Mouse (Mus musculus): ENCODE measurements around the gene Nuak2. TPM values are rescaled to one million over a fixed set of nuclear protein-coding genes. Genes with fewer than 3 reads are reported as not detected.

Nuak2 gene
- polyA plus RNA-seq, 1 experiment from 2014 or later, result 3.6 TPM

GRCm38 (mm10) chr1:132281523-132282176 is 34.3 kb upstream of the Nuak2 start:
- H3K9me3 ChIP-seq (replicated peaks; ENCODE audit: control insufficient read depth, low read length), result no peaks in the 10 kb centered on the region
- H3K4me3 ChIP-seq (ENCODE audit: low read depth, low read length), result no peak overlapping the region
- H3K4me1 ChIP-seq (ENCODE audit: control insufficient read depth, low read depth, low read length), result no peaks in the 10 kb centered on the region
- H3K36me3 ChIP-seq (ENCODE audit: control insufficient read depth, insufficient read depth), result no peaks in the 10 kb centered on the region
- H3K27ac ChIP-seq (ENCODE audit: low read length), result no peak overlapping the region
- no peaks in the 10 kb centered on the region for H3K27me3 ChIP-seq (ENCODE audit: control insufficient read depth, insufficient read depth, low read depth, low read length)
- H3K9ac ChIP-seq (ENCODE audit: low read depth, low read length), result no peak overlapping the region
- WGBS (ENCODE audit: insufficient replicate concordance), result 42% methylated on average over 8 of the region's 8 CpGs
- ATAC-seq (ENCODE audit: low read depth), result no peak
- H3K4me2 ChIP-seq (ENCODE audit: low read depth, low read length), result no peak overlapping the region

DNA sequence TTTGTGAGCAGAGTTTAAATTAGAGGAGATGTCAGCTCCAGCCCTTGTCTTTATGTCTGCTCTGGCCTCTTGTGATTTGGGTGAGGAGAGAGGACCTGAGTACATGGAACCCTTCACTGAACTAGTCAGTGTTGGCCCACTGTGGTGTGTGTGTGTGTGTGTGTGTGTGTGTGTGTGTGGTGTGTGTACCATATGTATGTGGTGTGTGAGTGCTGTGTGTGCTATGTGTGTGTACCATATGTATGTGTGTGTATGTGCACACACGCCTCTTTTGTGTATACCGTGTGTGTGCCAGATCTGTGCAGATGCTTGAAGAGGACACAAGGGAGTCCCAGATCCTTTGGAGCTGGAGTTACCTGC is 33.8 kb upstream of the Nuak2 start:
- Histone ChIP-seq H3K9ac (ENCODE audit: low read depth, low read length) (no peak overlapping the region), H3K4me2 (ENCODE audit: low read depth, low read length) (no peak overlapping the region), H3K9me3 (replicated peaks; ENCODE audit: control insufficient read depth, low read length) (no peaks in the 10 kb centered on the region), H3K27ac (ENCODE audit: low read length) (no peak overlapping the region), H3K36me3 (ENCODE audit: control insufficient read depth, insufficient read depth) (no peaks in the 10 kb centered on the region), H3K4me1 (ENCODE audit: control insufficient read depth, low read depth, low read length) (no peaks in the 10 kb centered on the region), H3K27me3 (ENCODE audit: control insufficient read depth, insufficient read depth, low read depth, low read length) (no peaks in the 10 kb centered on the region), H3K4me3 (ENCODE audit: low read depth, low read length) (no peak overlapping the region)
- no peak for ATAC-seq (ENCODE audit: low read depth)
- whole genome bisulfite sequencing (ENCODE audit: insufficient replicate concordance), result 65% methylated on average over 2 of the region's 2 CpGs

- WGBS (ENCODE audit: insufficient replicate concordance), result 76% methylated on average over 13 of the region's 13 CpGs
- Histone ChIP-seq H3K9ac (ENCODE audit: low read depth, low read length) (no peak overlapping the region), H3K27ac (ENCODE audit: low read length) (no peak overlapping the region), H3K36me3 (ENCODE audit: control insufficient read depth, insufficient read depth) (no peaks in the 10 kb centered on the region), H3K4me1 (ENCODE audit: control insufficient read depth, low read depth, low read length) (no peaks in the 10 kb centered on the region), H3K9me3 (replicated peaks; ENCODE audit: control insufficient read depth, low read length) (no peaks in the 10 kb centered on the region), H3K27me3 (ENCODE audit: control insufficient read depth, insufficient read depth, low read depth, low read length) (no peaks in the 10 kb centered on the region), H3K4me2 (ENCODE audit: low read depth, low read length) (no peak overlapping the region), H3K4me3 (ENCODE audit: low read depth, low read length) (no peak overlapping the region)
- ATAC-seq (ENCODE audit: low read depth), result no peak
Measured at GRCm38 (mm10) chr1:132283018-132283417, 32.9 kb upstream of the Nuak2 start.

GRCm38 (mm10) chr1:132286735-132287134 is 29.2 kb upstream of the Nuak2 start:
- Histone ChIP-seq H3K27me3 (ENCODE audit: control insufficient read depth, insufficient read depth, low read depth, low read length) (no peaks in the 10 kb centered on the region), H3K9ac (ENCODE audit: low read depth, low read length) (no peak overlapping the region), H3K4me3 (ENCODE audit: low read depth, low read length) (no peak overlapping the region), H3K27ac (ENCODE audit: low read length) (no peak overlapping the region), H3K36me3 (ENCODE audit: control insufficient read depth, insufficient read depth) (no peaks in the 10 kb centered on the region), H3K4me1 (ENCODE audit: control insufficient read depth, low read depth, low read length) (no peaks in the 10 kb centered on the region), H3K9me3 (replicated peaks; ENCODE audit: control insufficient read depth, low read length) (no peaks in the 10 kb centered on the region), H3K4me2 (ENCODE audit: low read depth, low read length) (no peak overlapping the region)
- ATAC-seq (ENCODE audit: low read depth), result no peak
- WGBS (ENCODE audit: insufficient replicate concordance), result 54% methylated on average over 1 of the region's 1 CpGs

DNA sequence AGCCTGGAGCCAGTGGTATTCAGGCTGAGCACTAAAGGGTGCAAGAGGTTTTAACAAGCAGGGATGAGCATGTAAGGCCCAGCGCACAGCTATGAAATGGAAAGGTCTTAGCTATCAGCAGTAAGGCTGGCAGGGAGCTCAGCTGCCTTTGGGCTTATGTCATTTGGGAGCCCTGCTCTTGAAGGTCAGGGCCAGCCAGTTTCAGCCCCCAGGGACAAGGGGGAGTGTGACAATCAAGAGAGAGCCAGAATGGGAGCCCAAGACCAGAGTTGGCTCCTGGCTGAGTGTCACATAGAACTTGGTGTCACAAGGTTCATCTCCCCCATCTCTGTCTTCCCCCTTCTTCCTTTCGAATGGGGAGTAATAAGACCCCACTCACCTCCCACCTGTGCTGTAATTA is 28.5 kb upstream of the Nuak2 start:
- Histone ChIP-seq H3K27me3 (ENCODE audit: control insufficient read depth, insufficient read depth, low read depth, low read length) (no peaks in the 10 kb centered on the region), H3K9ac (ENCODE audit: low read depth, low read length) (no peak overlapping the region), H3K27ac (ENCODE audit: low read length) (no peak overlapping the region), H3K36me3 (ENCODE audit: control insufficient read depth, insufficient read depth) (no peaks in the 10 kb centered on the region), H3K9me3 (replicated peaks; ENCODE audit: control insufficient read depth, low read length) (no peaks in the 10 kb centered on the region), H3K4me3 (ENCODE audit: low read depth, low read length) (no peak overlapping the region), H3K4me1 (ENCODE audit: control insufficient read depth, low read depth, low read length) (no peaks in the 10 kb centered on the region; the same call in 1 of the 2 replicates), H3K4me2 (ENCODE audit: low read depth, low read length) (no peak overlapping the region)
- WGBS (ENCODE audit: insufficient replicate concordance), result 60% methylated on average over 2 of the region's 2 CpGs
- ATAC-seq (ENCODE audit: low read depth), result no peak

DNA sequence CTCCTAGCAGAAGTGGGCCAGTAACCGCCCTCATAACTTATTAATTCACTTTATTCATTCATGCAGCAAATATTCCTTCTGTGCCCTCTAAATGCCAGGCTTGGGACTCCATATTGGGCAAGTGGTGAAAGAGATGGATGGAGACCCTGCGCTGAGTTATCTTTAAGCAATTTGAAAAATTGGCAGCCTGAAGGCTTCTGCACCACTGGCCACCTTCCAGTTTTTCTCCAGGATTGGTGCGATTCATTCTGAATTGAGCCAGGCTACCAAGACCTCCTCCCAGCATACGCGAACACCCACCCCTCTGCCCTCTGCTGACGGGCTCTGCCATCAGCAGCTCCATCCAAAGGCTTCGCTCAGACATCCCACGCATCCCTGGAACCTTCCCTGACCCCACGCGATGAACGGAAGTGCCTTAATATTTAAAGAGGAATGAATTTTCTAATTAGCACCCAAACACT is 27.9 kb upstream of the Nuak2 start:
- Histone ChIP-seq H3K4me2 (ENCODE audit: low read depth, low read length) (no peak overlapping the region), H3K4me3 (ENCODE audit: low read depth, low read length) (no peak overlapping the region), H3K9ac (ENCODE audit: low read depth, low read length) (no peak overlapping the region), H3K27me3 (ENCODE audit: control insufficient read depth, insufficient read depth, low read depth, low read length) (no peaks in the 10 kb centered on the region), H3K27ac (ENCODE audit: low read length) (no peak overlapping the region), H3K36me3 (ENCODE audit: control insufficient read depth, insufficient read depth) (no peaks in the 10 kb centered on the region), H3K9me3 (replicated peaks; ENCODE audit: control insufficient read depth, low read length) (no peaks in the 10 kb centered on the region), H3K4me1 (ENCODE audit: control insufficient read depth, low read depth, low read length) (no peaks in the 10 kb centered on the region; the same call in 1 of the 2 replicates)
- 37% methylated on average over 11 of the region's 11 CpGs for WGBS (ENCODE audit: insufficient replicate concordance)
- ATAC-seq (ENCODE audit: low read depth), result no peak

DNA sequence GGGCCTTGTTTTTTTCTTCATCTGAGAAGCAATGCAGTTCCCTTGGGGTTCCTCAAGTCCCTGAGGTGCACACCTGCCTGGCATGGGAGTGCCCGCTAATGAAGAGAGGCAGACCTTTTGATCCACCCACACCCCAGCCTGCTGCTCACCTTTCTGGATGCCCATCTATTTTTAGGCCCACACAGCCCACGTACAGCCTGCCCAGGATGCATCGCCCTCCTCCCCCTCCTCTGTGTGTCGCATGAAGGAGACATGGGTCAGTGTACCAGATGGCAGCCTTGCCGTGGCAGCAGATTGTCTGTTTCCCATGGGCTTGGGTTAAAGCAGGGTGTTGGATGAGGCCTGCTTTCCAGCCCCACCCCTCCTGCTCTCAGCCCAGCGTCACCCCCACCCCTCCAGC is 26.0 kb upstream of the Nuak2 start:
- Histone ChIP-seq H3K27ac (ENCODE audit: low read length) (no peak overlapping the region), H3K27me3 (ENCODE audit: control insufficient read depth, insufficient read depth, low read depth, low read length) (no peaks in the 10 kb centered on the region), H3K36me3 (ENCODE audit: control insufficient read depth, insufficient read depth) (no peaks in the 10 kb centered on the region), H3K4me2 (ENCODE audit: low read depth, low read length) (no peak overlapping the region), H3K9me3 (replicated peaks; ENCODE audit: control insufficient read depth, low read length) (no peaks in the 10 kb centered on the region), H3K9ac (ENCODE audit: low read depth, low read length) (no peak overlapping the region), H3K4me3 (ENCODE audit: low read depth, low read length) (no peak overlapping the region), H3K4me1 (ENCODE audit: control insufficient read depth, low read depth, low read length) (no peaks in the 10 kb centered on the region; the same call in 1 of the 2 replicates)
- ATAC-seq (ENCODE audit: low read depth), result no peak
- WGBS (ENCODE audit: insufficient replicate concordance), result 66% methylated on average over 6 of the region's 6 CpGs

- Histone ChIP-seq H3K27me3 (ENCODE audit: control insufficient read depth, insufficient read depth, low read depth, low read length) (no peaks in the 10 kb centered on the region; the same call in 1 of the 2 replicates), H3K9ac (ENCODE audit: low read depth, low read length) (no peak overlapping the region), H3K27ac (ENCODE audit: low read length) (no peak overlapping the region), H3K9me3 (replicated peaks; ENCODE audit: control insufficient read depth, low read length) (no peaks in the 10 kb centered on the region), H3K4me2 (ENCODE audit: low read depth, low read length) (no peak overlapping the region), H3K4me3 (ENCODE audit: low read depth, low read length) (no peak overlapping the region), H3K36me3 (ENCODE audit: control insufficient read depth, insufficient read depth) (no peaks in the 10 kb centered on the region), H3K4me1 (ENCODE audit: control insufficient read depth, low read depth, low read length) (no peaks in the 10 kb centered on the region; the same call in 1 of the 2 replicates)
- no peak for ATAC-seq (ENCODE audit: low read depth)
- 49% methylated on average over 11 of the region's 11 CpGs for WGBS (ENCODE audit: insufficient replicate concordance)
Measured at GRCm38 (mm10) chr1:132290921-132291675, 24.8 kb upstream of the Nuak2 start.

DNA sequence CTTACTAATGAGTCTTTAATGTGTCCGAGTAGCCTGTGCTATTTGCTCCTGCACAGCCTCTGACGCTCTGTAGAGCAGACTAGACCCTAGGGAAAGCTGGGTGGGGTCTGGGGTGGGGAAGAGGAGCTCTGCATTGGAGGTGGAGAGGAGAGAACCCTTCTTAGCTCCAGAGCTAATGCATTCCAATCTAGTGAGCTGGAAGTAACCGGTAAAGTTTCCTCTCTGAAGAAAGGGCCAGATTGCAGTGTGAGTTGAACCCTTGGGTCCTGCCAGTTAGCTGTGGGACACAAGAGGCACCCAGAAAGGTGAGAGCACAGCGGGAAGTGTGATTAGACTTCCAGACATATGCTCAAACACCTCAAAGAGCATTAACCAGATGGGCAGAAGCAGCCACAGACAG is 24.2 kb upstream of the Nuak2 start:
- no peak for ATAC-seq (ENCODE audit: low read depth)
- 53% methylated on average over 4 of the region's 4 CpGs for WGBS (ENCODE audit: insufficient replicate concordance)
- no peaks in the 10 kb centered on the region; the same call in 1 of the 2 replicates for H3K27me3 ChIP-seq (ENCODE audit: control insufficient read depth, insufficient read depth, low read depth, low read length)
- no peaks in the 10 kb centered on the region for H3K9me3 ChIP-seq (replicated peaks; ENCODE audit: control insufficient read depth, low read length)
- no peak overlapping the region for H3K27ac ChIP-seq (ENCODE audit: low read length)
- no peaks in the 10 kb centered on the region; the same call in 1 of the 2 replicates for H3K4me1 ChIP-seq (ENCODE audit: control insufficient read depth, low read depth, low read length)
- H3K9ac ChIP-seq (ENCODE audit: low read depth, low read length), result no peak overlapping the region
- H3K4me2 ChIP-seq (ENCODE audit: low read depth, low read length), result no peak overlapping the region
- no peak overlapping the region for H3K4me3 ChIP-seq (ENCODE audit: low read depth, low read length)
- no peaks in the 10 kb centered on the region for H3K36me3 ChIP-seq (ENCODE audit: control insufficient read depth, insufficient read depth)
